Mouse (Mus musculus) ES-E14 (cell line): ENCODE measurements around the gene Mctp1. TPM values are rescaled to one million over a fixed set of nuclear protein-coding genes. Genes with fewer than 3 reads are reported as not detected.

Experiments used
- DNase-seq: peaks from one replicate; pipeline ENCODE4 v3.0.0-alpha.2; 2013; ENCODE audit warnings: low read depth, low spot score
- H3K27ac ChIP-seq: 2 replicates; pipeline ENCODE4 v1.5.1; 2012; ENCODE audit warnings: low read depth, mild to moderate bottlenecking, low read length, moderate library complexity, mixed read lengths; ENCODE audit not compliant: poor library complexity, insufficient read depth, severe bottlenecking
- H3K36me3 ChIP-seq: 2 replicates; pipeline ENCODE4 v1.6.1; 2012; ENCODE audit warnings: mild to moderate bottlenecking, low read length, moderate library complexity, mixed read lengths; ENCODE audit not compliant: control insufficient read depth, poor library complexity, insufficient read depth, severe bottlenecking
- H3K4me1 ChIP-seq, 2 experiments: fragments of 150-350 bp in 1 of 2; sonication (generic) in 1 of 2; 2 replicates each; pipeline ENCODE4 v1.6.1; 2012; ENCODE audit warnings: low read length in 2 of 2, mild to moderate bottlenecking in 1 of 2, mixed read lengths in 1 of 2; ENCODE audit not compliant: control insufficient read depth in 2 of 2, insufficient read depth in 2 of 2, poor library complexity in 1 of 2
- H3K4me3 ChIP-seq, 2 experiments: fragments of 150-350 bp in 1 of 2; sonication (generic) in 1 of 2; 2 replicates each; pipeline ENCODE4 v1.5.1; 2012; ENCODE audit warnings: low read length in 2 of 2, low read depth in 1 of 2, mild to moderate bottlenecking in 1 of 2, mixed read lengths in 1 of 2; ENCODE audit not compliant: insufficient read depth in 1 of 2, poor library complexity in 1 of 2, severe bottlenecking in 1 of 2
- H3K9ac ChIP-seq: 2 replicates; pipeline ENCODE4 v1.6.1; 2012; ENCODE audit warnings: low read depth, mild to moderate bottlenecking, low read length, mixed read lengths; ENCODE audit not compliant: poor library complexity, insufficient read depth, severe bottlenecking
- H3K9me3 ChIP-seq: fragments of 150-350 bp; sonication (generic); 2 replicates; pipeline ENCODE4 v1.6.1; 2012; ENCODE audit warnings: low read depth, mild to moderate bottlenecking, low read length; ENCODE audit not compliant: control insufficient read depth, insufficient read depth
- CHD2 ChIP-seq: IDR thresholded peaks from 2 replicates; pipeline ENCODE4 v1.6.1; 2014; ENCODE audit warnings: mild to moderate bottlenecking, low read depth, low read length, inconsistent platforms
- HCFC1 ChIP-seq: IDR thresholded peaks from 2 replicates; pipeline ENCODE4 v1.6.1; 2012; ENCODE audit warnings: low read length, inconsistent platforms, borderline replicate concordance; ENCODE audit not compliant: insufficient read depth
- MAFK ChIP-seq: IDR thresholded peaks from 2 replicates; pipeline ENCODE4 v1.6.1; 2014; ENCODE audit warnings: mild to moderate bottlenecking, low read depth, low read length, inconsistent platforms; ENCODE audit not compliant: insufficient read depth
- ZC3H11A ChIP-seq: IDR thresholded peaks from 2 replicates; pipeline ENCODE4 v1.6.1; 2012; ENCODE audit warnings: low read depth, mild to moderate bottlenecking, inconsistent platforms, low read length, borderline replicate concordance
- ZNF384 ChIP-seq: IDR thresholded peaks from 2 replicates; pipeline ENCODE4 v1.6.1; 2012; ENCODE audit warnings: low read depth, low read length, inconsistent platforms
- in situ Hi-C, 2 experiments: fragments of 600-800 bp; cut with MboI; formaldehyde crosslinking; loops; one replicate each; pipeline ENCODE4 v1.15.1; 2025; ENCODE audit warnings: low sequenced_read_pairs in 2 of 2, inconsistent platforms in 1 of 2; ENCODE audit not compliant: unreplicated experiment in 2 of 2
- total RNA-seq: library from RNA; depleted of rRNA; stranded (reverse); fragments of 300-350 nt; gene quantifications from 2 replicates; pipeline ENCODE4 v1.2.3, GENCODE M21; 2012

The Mctp1 gene
- total RNA-seq, 1 experiment: 0.80 TPM

DNA sequence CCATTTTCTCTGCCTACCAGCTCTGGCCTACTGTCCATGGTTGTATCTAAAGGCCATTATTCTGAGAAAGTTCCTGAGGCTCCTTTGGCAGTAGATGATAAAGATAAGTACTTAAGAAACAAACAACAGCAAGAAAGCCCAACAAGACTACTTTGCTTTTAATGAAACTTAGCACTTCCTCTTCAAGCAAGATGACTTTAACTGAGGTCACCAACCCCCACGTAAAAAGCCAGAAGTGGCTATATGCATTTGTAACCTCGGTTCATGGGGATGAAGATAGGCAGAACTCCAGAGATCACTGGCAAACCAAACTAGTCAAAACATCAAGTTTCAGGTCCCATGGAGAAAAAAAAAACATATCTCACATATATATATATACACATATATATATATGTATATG lies 305.0 kb downstream of the Mctp1 start:
- H3K4me1 ChIP-seq: no peaks in the 10 kb centered on the region
- no peak overlapping the region for H3K9ac ChIP-seq
- in situ Hi-C loops: loop anchor here in 1 of 2 experiments (10.0 kb wide), 1 partner anchor 275 kb away; no protein-coding TSS in a partner anchor
- H3K4me3 ChIP-seq: no peak overlapping the region
- H3K36me3 ChIP-seq: no peaks in the 10 kb centered on the region
- no peaks in the 10 kb centered on the region for H3K9me3 ChIP-seq
- no peak for TF ChIP-seq MAFK
- TF ChIP-seq ZNF384: no peak
- TF ChIP-seq CHD2: no peak
- TF ChIP-seq HCFC1: no peak
- H3K27ac ChIP-seq: no peak overlapping the region
- DNase-seq: no peak

GRCm38 (mm10) chr13:76690143-76690542 lies 305.8 kb downstream of the Mctp1 start:
- Histone ChIP-seq H3K4me3 (no peak overlapping the region), H3K27ac (no peak overlapping the region), H3K4me1 (no peaks in the 10 kb centered on the region), H3K9me3 (no peaks in the 10 kb centered on the region), H3K9ac (no peak overlapping the region), H3K36me3 (no peaks in the 10 kb centered on the region)
- TF ChIP-seq HCFC1 (no peak), ZC3H11A (no peak), MAFK (no peak), ZNF384 (no peak), CHD2 (no peak)
- in situ Hi-C loops: no loop called here
- no peak for DNase-seq

GRCm38 (mm10) chr13:76690697-76691096 lies 306.4 kb downstream of the Mctp1 start:
- Histone ChIP-seq H3K9me3 (no peaks in the 10 kb centered on the region), H3K27ac (no peak overlapping the region), H3K9ac (no peak overlapping the region), H3K4me3 (no peak overlapping the region), H3K36me3 (no peaks in the 10 kb centered on the region), H3K4me1 (no peaks in the 10 kb centered on the region)
- DNase-seq: no peak
- in situ Hi-C loops: no loop called here
- TF ChIP-seq ZC3H11A: no peak
- no peak for TF ChIP-seq HCFC1
- TF ChIP-seq CHD2: no peak
- no peak for TF ChIP-seq MAFK
- no peak for TF ChIP-seq ZNF384

- TF ChIP-seq HCFC1 (no peak), ZNF384 (no peak)
- Histone ChIP-seq H3K36me3 (no peaks in the 10 kb centered on the region), H3K4me3 (no peak overlapping the region), H3K4me1 (no peaks in the 10 kb centered on the region), H3K27ac (no peak overlapping the region), H3K9ac (no peak overlapping the region), H3K9me3 (no peaks in the 10 kb centered on the region)
- no peak for DNase-seq
- in situ Hi-C loops: no loop called here
These were observed 349.7 kb downstream of the Mctp1 start for GRCm38 (mm10) chr13:76734013-76734412.
